Mouse (Mus musculus): Measurements from ENCODE around the gene Arglu1. TPM values are rescaled to one million over a fixed set of nuclear protein-coding genes. Genes with fewer than 3 reads are reported as not detected.

Arglu1 gene
- polyA plus RNA-seq, 1 experiment from 2014 or later: 196 TPM

GRCm38 (mm10) chr8:8622031-8622430 is 68.3 kb downstream of the Arglu1 start:
- DNase-seq (ENCODE audit: low spot score): no peak

- DNase-seq (ENCODE audit: low spot score): no peak
These were observed 68.9 kb downstream of the Arglu1 start for GRCm38 (mm10) chr8:8621236-8621917.

GRCm38 (mm10) chr8:8620536-8620935 is 69.8 kb downstream of the Arglu1 start:
- DNase-seq (ENCODE audit: low spot score): no peak

GRCm38 (mm10) chr8:8619221-8620194 is 70.8 kb downstream of the Arglu1 start:
- DNase-seq (ENCODE audit: low spot score): no peak

Small RNAs within 50 kb of the gene (microRNA-seq; reads per million reads assigned to microRNA genes)
- 4.2 reads per million, percentile 3 among the genes with 10 or more reads in this experiment for gene Mir7654 (ENCODE audit: borderline number of aligned reads)

Other genes with a start within 250 kb of the Arglu1 start
- gene Efnb2, start 29.3 kb downstream of the Arglu1 start, polyA plus RNA-seq (2015; fragmentation: Nextera tagmentation; extraction: Ambion mirVana): 4.3 and 4.5 TPM in 2 replicates